Mouse (Mus musculus) MEL (cell line): ENCODE measurements around the gene Fam222b. TPM values are rescaled to one million over a fixed set of nuclear protein-coding genes. Genes with fewer than 3 reads are reported as not detected.
A peak's percentile ranks its signal among the peaks of the same experiment; 100 is the strongest.
"Not testable (repeated sequence)": the region's sequence is repeated elsewhere in the genome, so short reads cannot be mapped to it uniquely, and the experiment has no call there.

Source experiments
- DNase-seq: peaks from one replicate; pipeline ENCODE4 v3.0.0; 2011; ENCODE audit warnings: low read depth, low spot score
- H3K27ac ChIP-seq: 2 replicates; pipeline ENCODE4 v1.5.1; 2012; ENCODE audit warnings: low read depth, mild to moderate bottlenecking, control low read depth, low read length, moderate library complexity; ENCODE audit not compliant: control insufficient read depth
- H3K27me3 ChIP-seq, 2 experiments: fragments of 150-350 bp in 1 of 2; sonication (generic) in 1 of 2; 2 replicates each; pipeline ENCODE4 v1.6.1; 2012; ENCODE audit warnings: low read length in 2 of 2, mild to moderate bottlenecking in 2 of 2, improper control_type of control experiment in 1 of 2, moderate library complexity in 1 of 2; ENCODE audit not compliant: insufficient read depth in 2 of 2, control insufficient read depth in 1 of 2
- H3K36me3 ChIP-seq, 2 experiments: 2 replicates each; pipeline ENCODE4 v1.6.1; 2012 to 2014; ENCODE audit warnings: low read length in 2 of 2, improper control_type of control experiment in 1 of 2, inconsistent platforms in 1 of 2, mild to moderate bottlenecking in 1 of 2; ENCODE audit not compliant: insufficient read depth in 2 of 2, control insufficient read depth in 1 of 2
- H3K4me1 ChIP-seq, 2 experiments: fragments of 150-350 bp in 1 of 2; sonication (generic) in 1 of 2; 2 replicates each; pipeline ENCODE4 v1.6.1; 2012; ENCODE audit warnings: low read length in 2 of 2, improper control_type of control experiment in 1 of 2, mild to moderate bottlenecking in 1 of 2; ENCODE audit not compliant: insufficient read depth in 2 of 2, control insufficient read depth in 1 of 2
- H3K4me3 ChIP-seq, 2 experiments: fragments of 150-350 bp in 1 of 2; sonication (generic) in 1 of 2; 2 replicates each; pipeline ENCODE4 v1.5.1; 2012; ENCODE audit warnings: low read depth in 2 of 2, low read length in 2 of 2, mild to moderate bottlenecking in 2 of 2, moderate library complexity in 2 of 2, control low read depth in 1 of 2, improper control_type of control experiment in 1 of 2; ENCODE audit not compliant: control insufficient read depth in 1 of 2, insufficient read depth in 1 of 2
- H3K79me2 ChIP-seq: 2 replicates; pipeline ENCODE4 v1.6.1; 2012; ENCODE audit warnings: mild to moderate bottlenecking, low read length, moderate library complexity; ENCODE audit not compliant: control insufficient read depth, poor library complexity, insufficient read depth
- H3K9ac ChIP-seq: 2 replicates; pipeline ENCODE4 v1.6.1; 2012; ENCODE audit warnings: low read depth, mild to moderate bottlenecking, control low read depth, low read length, moderate library complexity; ENCODE audit not compliant: control insufficient read depth, poor library complexity, severe bottlenecking
- H3K9me3 ChIP-seq: fragments of 150-350 bp; sonication (generic); replicated peaks from 2 replicates; pipeline ENCODE4 v1.6.1; 2012; ENCODE audit warnings: mild to moderate bottlenecking, low read length, improper control_type of control experiment, moderate library complexity; ENCODE audit not compliant: insufficient read depth
- CTCF ChIP-seq, 3 experiments: IDR thresholded peaks in 2 of 3; conservative IDR thresholded peaks in 1 of 3; 2 replicates each; pipeline ENCODE4 v1.5.1; 2011 to 2012; ENCODE audit warnings: low read length in 3 of 3, low read depth in 2 of 3, mild to moderate bottlenecking in 2 of 3, improper control_type of control experiment in 1 of 3, inconsistent platforms in 1 of 3, mixed read lengths in 1 of 3, moderate library complexity in 1 of 3; ENCODE audit not compliant: control insufficient read depth in 1 of 3, insufficient read depth in 1 of 3, poor library complexity in 1 of 3, severe bottlenecking in 1 of 3
- ELF1 ChIP-seq: IDR thresholded peaks from 2 replicates; pipeline ENCODE4 v1.6.1; 2014; ENCODE audit warnings: low read depth, mild to moderate bottlenecking, inconsistent platforms, low read length, improper control_type of control experiment, moderate library complexity
- EP300 ChIP-seq, 2 experiments: IDR thresholded peaks; 2 replicates each; pipeline ENCODE4 v1.6.1; 2011; ENCODE audit warnings: improper control_type of control experiment in 2 of 2, low read length in 2 of 2, low read depth in 1 of 2, mild to moderate bottlenecking in 1 of 2
- GATA1 ChIP-seq: IDR thresholded peaks from 2 replicates; pipeline ENCODE4 v1.6.1; 2011; ENCODE audit warnings: low read depth, low read length, improper control_type of control experiment
- HCFC1 ChIP-seq: IDR thresholded peaks from 2 replicates; pipeline ENCODE4 v1.6.1; 2012; ENCODE audit warnings: low read depth, mild to moderate bottlenecking, inconsistent platforms, low read length, improper control_type of control experiment, moderate library complexity
- MAX ChIP-seq: IDR thresholded peaks from 2 replicates; pipeline ENCODE4 v1.6.1; 2011; ENCODE audit warnings: low read length, improper control_type of control experiment
- POLR2AphosphoS5 ChIP-seq: IDR thresholded peaks from 2 replicates; pipeline ENCODE4 v1.6.1; 2012; ENCODE audit warnings: low read depth, borderline replicate concordance, mild to moderate bottlenecking, inconsistent platforms, low read length, moderate library complexity, mixed read lengths
- TBP ChIP-seq: IDR thresholded peaks from 2 replicates; pipeline ENCODE4 v1.8.0; 2011; ENCODE audit warnings: low read depth, low read length, improper control_type of control experiment
- ZKSCAN1 ChIP-seq: IDR thresholded peaks from 2 replicates; pipeline ENCODE4 v1.6.1; 2012; ENCODE audit warnings: low read depth, mild to moderate bottlenecking, inconsistent platforms, low read length, improper control_type of control experiment, moderate library complexity
- polyA plus RNA-seq, 2 experiments: library from polyadenylated mRNA; stranded (reverse) in 1 of 2; unstranded in 1 of 2; fragments of >175 nt in 1 of 2; fragments of >200 nt in 1 of 2; gene quantifications; 2 replicates each; pipeline versions ENCODE4 v1.2.1 to v1.2.4; 2012; ENCODE audit warnings: low replicate concordance in 2 of 2, low read depth in 1 of 2; ENCODE audit not compliant: insufficient read length in 2 of 2, insufficient read depth in 1 of 2, missing spikeins in 1 of 2
- total RNA-seq: library from RNA; depleted of rRNA; stranded (reverse); fragments of 300-350 nt; gene quantifications from 2 replicates; pipeline ENCODE4 v1.2.3, GENCODE M21; 2012

Gene Fam222b
- total and polyA plus RNA-seq, 3 experiments, result 2.4 to 8.1 TPM; not detected in 1

- no peak for TF ChIP-seq POLR2AphosphoS5
- peak; percentile 81 for TF ChIP-seq TBP
- peak; percentile 84 for TF ChIP-seq HCFC1
Observed at GRCm38 (mm10) chr11:78094504-78095143, at the start of gene Fam222b (continued).

GRCm38 (mm10) chr11:78044758-78045251 is 49.7 kb upstream of the Fam222b start:
- peaks cover 0 to 3% of the 10 kb centered on the region in 2 experiments; a peak in 1 of 4 replicates for H3K4me1 ChIP-seq
- no peaks in the 10 kb centered on the region for H3K79me2 ChIP-seq
- H3K9me3 ChIP-seq, result no peaks in the 10 kb centered on the region
- no peaks in the 10 kb centered on the region for H3K36me3 ChIP-seq
- peak; percentile 35 for DNase-seq
- no peak overlapping the region for H3K27ac ChIP-seq
- no peak overlapping the region for H3K9ac ChIP-seq
- TF ChIP-seq MAX (0 out of 2 replicates have a peak, but pooled peaks have one; percentile 35), CTCF (IDR thresholded peaks at IDR 0.05 in 2 of 3, conservative IDR thresholded peaks at IDR 0.05 in 1 of 3; ENCODE audit: control insufficient read depth in 1 of 3, insufficient read depth in 1 of 3, low read depth in 2 of 3, low read length in 3 of 3, poor library complexity in 1 of 3, severe bottlenecking in 1 of 3) (no peak), POLR2AphosphoS5 (no peak), ELF1 (0 out of 2 replicates have a peak, but pooled peaks have one; percentile 16), EP300 (IDR thresholded peaks at IDR 0.05; ENCODE audit: low read depth in 1 of 2, low read length in 2 of 2) (0 out of 4 replicates have a peak, but pooled peaks of 1 of the 2 experiments have one; percentile 9)
- no peaks in the 10 kb centered on the region for H3K27me3 ChIP-seq
- no peak overlapping the region for H3K4me3 ChIP-seq

- not testable (repeated sequence) for H3K4me3 ChIP-seq, H3K9me3 ChIP-seq, H3K4me1 ChIP-seq, H3K9ac ChIP-seq, H3K79me2 ChIP-seq, H3K27me3 ChIP-seq, DNase-seq, H3K27ac ChIP-seq, H3K36me3 ChIP-seq
- peak; percentile 80 for TF ChIP-seq TBP
Observed at GRCm38 (mm10) chr11:78048637-78049036, 45.8 kb upstream of the Fam222b start.

- H3K9me3 ChIP-seq, result no peaks in the 10 kb centered on the region
- no peaks in the 10 kb centered on the region for H3K79me2 ChIP-seq
- no peak for DNase-seq
- no peaks in the 10 kb centered on the region for H3K27me3 ChIP-seq
- no peak overlapping the region for H3K4me3 ChIP-seq
- H3K27ac ChIP-seq, result no peak overlapping the region
- H3K4me1 ChIP-seq, result peaks cover 0 to 8% of the 10 kb centered on the region in 2 experiments; a peak in 3 of 4 replicates
- TF ChIP-seq EP300 (IDR thresholded peaks at IDR 0.05; ENCODE audit: low read depth in 1 of 2, low read length in 2 of 2), result peak in 1 of 2 experiments; percentile 14; a peak in 1 of 4 replicates
- no peak for TF ChIP-seq ZKSCAN1
- peak; percentile 55 for TF ChIP-seq GATA1
- TF ChIP-seq, all 39 proteins: peak for 2
- no peaks in the 10 kb centered on the region for H3K36me3 ChIP-seq
- H3K9ac ChIP-seq, result no peak overlapping the region
Observed at GRCm38 (mm10) chr11:78053078-78053477, 41.4 kb upstream of the Fam222b start.
